Mouse (Mus musculus): ENCODE data around the gene Ovol2. TPM values are rescaled to one million over a fixed set of nuclear protein-coding genes. Genes with fewer than 3 reads are reported as not detected.

Gene Ovol2
- total and polyA plus RNA-seq, 3 experiments = not detected

- Histone ChIP-seq H3K36me3 (replicated peaks in 1 of 2; ENCODE audit: control insufficient read depth in 1 of 2, insufficient read depth in 1 of 2, low read length in 1 of 2) (no peaks in the 10 kb centered on the region), H3K79me2 (replicated peaks; ENCODE audit: control insufficient read depth, extremely low read depth, insufficient read depth, poor library complexity, severe bottlenecking) (no peaks in the 10 kb centered on the region), H3K9me3 (replicated peaks; ENCODE audit: low read length) (no peaks in the 10 kb centered on the region), H3K4me1 (ENCODE audit: control insufficient read depth in 1 of 2, insufficient read depth in 2 of 2) (peaks cover 3 to 30% of the 10 kb centered on the region in 2 experiments), H3K27ac (ENCODE audit: insufficient read depth, low read depth) (no peak overlapping the region), H3K27me3 (replicated peaks) (no peaks in the 10 kb centered on the region), H3K4me3 (replicated peaks in 1 of 3; ENCODE audit: low read depth in 2 of 3, low read length in 2 of 3, poor library complexity in 1 of 3) (no peak overlapping the region), H3K9ac (ENCODE audit: insufficient read depth, low read depth) (no peak overlapping the region), H3K4me2 (ENCODE audit: insufficient read depth, low read depth, poor library complexity, severe bottlenecking) (no peak overlapping the region)
- in situ Hi-C loops (cut with MboI; ENCODE audit: low pct_ligation_motif_present, low pct_unique_long_range_greater_than_20kb, low sequenced_read_pairs) (no loop called here), dilution Hi-C loops (cut with MboI; ENCODE audit: extremely low pct_ligation_motif_present, extremely low pct_unique_long_range_greater_than_20kb, low sequenced_read_pairs) (no loop called here)
- no peak for TF ChIP-seq MAZ (IDR thresholded peaks at IDR 0.05; ENCODE audit: low read depth, low read length)
- TF ChIP-seq MEF2A (IDR thresholded peaks at IDR 0.05; ENCODE audit: borderline replicate concordance, low read depth, low read length) = no peak
- no peak for TF ChIP-seq POLR2AphosphoS2 (IDR thresholded peaks at IDR 0.05; ENCODE audit: low read depth, low read length)
- TF ChIP-seq BHLHE40 (IDR thresholded peaks at IDR 0.05; ENCODE audit: low read depth, low read length) = no peak
- TF ChIP-seq HCFC1 (IDR thresholded peaks at IDR 0.05; ENCODE audit: low read depth, low read length) = no peak
- no peak for TF ChIP-seq MYC (IDR thresholded peaks at IDR 0.05; ENCODE audit: low read depth, low read length)
- TF ChIP-seq RAD21 (IDR thresholded peaks at IDR 0.05; ENCODE audit: low read depth, low read length) = no peak
- TF ChIP-seq JUND (conservative IDR thresholded peaks at IDR 0.05; ENCODE audit: low read depth, low read length) = no peak
- TF ChIP-seq USF1 (IDR thresholded peaks at IDR 0.05; ENCODE audit: low read depth, low read length) = no peak
- no peak for TF ChIP-seq EP300 (IDR thresholded peaks at IDR 0.05; ENCODE audit: low read length)
- no peak for TF ChIP-seq ELF1 (IDR thresholded peaks at IDR 0.05; ENCODE audit: low read depth, low read length)
- no peak for DNase-seq (ENCODE audit: extremely low read depth)
Measured at GRCm38 (mm10) chr2:144301101-144301500, 30.8 kb downstream of the Ovol2 start.

GRCm38 (mm10) chr2:144299749-144300669, 31.9 kb downstream of the Ovol2 start:
- Histone ChIP-seq H3K9me3 (replicated peaks; ENCODE audit: low read length) (no peaks in the 10 kb centered on the region), H3K27ac (ENCODE audit: insufficient read depth, low read depth) (no peak overlapping the region), H3K9ac (ENCODE audit: insufficient read depth, low read depth) (no peak overlapping the region), H3K4me1 (ENCODE audit: control insufficient read depth in 1 of 2, insufficient read depth in 2 of 2) (peaks cover 3 to 30% of the 10 kb centered on the region in 2 experiments), H3K4me3 (replicated peaks in 1 of 3; ENCODE audit: low read depth in 2 of 3, low read length in 2 of 3, poor library complexity in 1 of 3) (no peak overlapping the region), H3K4me2 (ENCODE audit: insufficient read depth, low read depth, poor library complexity, severe bottlenecking) (peak overlapping the region; percentile 30; the same call in 1 of the 2 replicates), H3K79me2 (replicated peaks; ENCODE audit: control insufficient read depth, extremely low read depth, insufficient read depth, poor library complexity, severe bottlenecking) (no peaks in the 10 kb centered on the region), H3K36me3 (replicated peaks in 1 of 2; ENCODE audit: control insufficient read depth in 1 of 2, insufficient read depth in 1 of 2, low read length in 1 of 2) (no peaks in the 10 kb centered on the region), H3K27me3 (replicated peaks) (no peaks in the 10 kb centered on the region)
- TF ChIP-seq MXI1 (IDR thresholded peaks at IDR 0.05; ENCODE audit: low read depth, low read length) (no peak), IRF4 (IDR thresholded peaks at IDR 0.05; ENCODE audit: low read depth, low read length) (0 out of 2 replicates have a peak, but pooled peaks have one; percentile 17), ZC3H11A (IDR thresholded peaks at IDR 0.05; ENCODE audit: low read depth, low read length) (no peak), HCFC1 (IDR thresholded peaks at IDR 0.05; ENCODE audit: low read depth, low read length) (peak; percentile 66)
- dilution Hi-C loops (cut with MboI; ENCODE audit: extremely low pct_ligation_motif_present, extremely low pct_unique_long_range_greater_than_20kb, low sequenced_read_pairs) (no loop called here), in situ Hi-C loops (cut with MboI; ENCODE audit: low pct_ligation_motif_present, low pct_unique_long_range_greater_than_20kb, low sequenced_read_pairs) (no loop called here)
- DNase-seq (ENCODE audit: extremely low read depth) = no peak

All from CH12.LX (cell line).